Comparison of ENCODE assay signal across 14 mouse cellular contexts in genomic region chr2:74703720-74704392, GRCm38 (mm10). TPM values are rescaled to one million over a fixed set of nuclear protein-coding genes. Genes with fewer than 3 reads are reported as not detected.
DNase-seq lines count a peak whose midpoint lies in the region; ATAC-seq and TF ChIP-seq lines count a peak whose summit lies in the region.
"Had no signal": no experiment of that assay in that cellular context is flagged by ENCODE, and none has a peak within 500 bp of the region (broad histone marks: within the 10 kb centered on the region; RNA-seq: fewer than 3 reads in every experiment).

No protein-coding gene starts in this region.

- under 1% methylated on average over 26 of the region's 26 CpGs for WGBS in midbrain, embryonic 11.5 days
- 1% methylated on average over 26 of the region's 26 CpGs for WGBS in midbrain, embryonic 16.5 days
- 17% methylated on average over 26 of the region's 26 CpGs for WGBS in kidney, postnatal 0 days
- WGBS in neural tube, embryonic 14.5 days = 4% methylated on average over 21 of the region's 26 CpGs

- TF ChIP-seq CTCF in kidney, postnatal 0 days (IDR thresholded peaks at IDR 0.05; ENCODE audit: low read depth) = no peak

- H3K4me1 ChIP-seq in midbrain, embryonic 11.5 days (ENCODE audit: control insufficient read depth, insufficient read depth, low read length) = peaks cover 13% of the 10 kb centered on the region
- H3K4me1 ChIP-seq in midbrain, embryonic 16.5 days (ENCODE audit: control insufficient read depth, insufficient read depth, low read length) = peaks cover 7% of the 10 kb centered on the region
- H3K4me1 ChIP-seq in kidney, postnatal 0 days (replicated peaks; ENCODE audit: insufficient read depth, low read length) = peaks cover 13% of the 10 kb centered on the region
- H3K4me1 ChIP-seq in neural tube, embryonic 14.5 days (ENCODE audit: control insufficient read depth, insufficient read depth, low read length) = peaks cover 20% of the 10 kb centered on the region; the same call in 1 of the 2 replicates

- no peaks in the 10 kb centered on the region for H3K9me3 ChIP-seq in midbrain, embryonic 11.5 days (ENCODE audit: control insufficient read depth, low read length)
- H3K9me3 ChIP-seq in midbrain, embryonic 16.5 days (replicated peaks; ENCODE audit: control insufficient read depth, low read length, poor library complexity, severe bottlenecking) = no peaks in the 10 kb centered on the region
- H3K9me3 ChIP-seq in kidney, postnatal 0 days (replicated peaks; ENCODE audit: low read length) = no peaks in the 10 kb centered on the region
- H3K9me3 ChIP-seq in neural tube, embryonic 14.5 days (ENCODE audit: control insufficient read depth, low read length) = no peaks in the 10 kb centered on the region
- H3K9me3 ChIP-seq: embryonic facial prominence, embryonic 13.5 days; midbrain, embryonic 10.5 days had no signal

- intact Hi-C loops in gastrocnemius, postnatal 14 days (cut with DNase I; ENCODE audit: low total_unique reads) = loop anchor here (2.0 to 5.0 kb wide), 4 partner anchors 263 to 608 kb away; no protein-coding TSS in a partner anchor

- no peak for ATAC-seq in midbrain, embryonic 11.5 days (ENCODE audit: low FRiP score)
- no peak for ATAC-seq in midbrain, embryonic 16.5 days
- ATAC-seq in kidney, postnatal 0 days (replicated peaks; ENCODE audit: low FRiP score, low read depth) = peak; percentile 70
- ATAC-seq in neural tube, embryonic 14.5 days (ENCODE audit: low read depth) = no peak

- DNase-seq in adrenal gland, postnatal 10 days = peak; percentile 23
- no peak for DNase-seq in adrenal gland, adult 18-20 months (ENCODE audit: low spot score in 2 of 2)
- peak; percentile 94 for DNase-seq in midbrain, embryonic 11.5 days (ENCODE audit: low spot score, missing footprints)
- no peak for DNase-seq in kidney, postnatal 0 days (ENCODE audit: low spot score)
- no peak for DNase-seq in layer of hippocampus, postnatal 10 days (ENCODE audit: low spot score in 2 of 2)
- no peak for DNase-seq in gastrocnemius, postnatal 14 days
- DNase-seq: layer of hippocampus, postnatal 36 days; lung, adult 18-20 months had no signal

- H3K27ac ChIP-seq in midbrain, embryonic 11.5 days (ENCODE audit: low read depth, low read length) = no peak overlapping the region
- no peak overlapping the region for H3K27ac ChIP-seq in midbrain, embryonic 16.5 days (ENCODE audit: low read length)
- H3K27ac ChIP-seq in kidney, postnatal 0 days = peak overlapping the region; percentile 100
- H3K27ac ChIP-seq in neural tube, embryonic 14.5 days (ENCODE audit: low read depth, low read length) = peak overlapping the region; percentile 100
- H3K27ac ChIP-seq: embryonic facial prominence, embryonic 13.5 days; midbrain, embryonic 10.5 days had no signal

- H3K36me3 ChIP-seq in midbrain, embryonic 11.5 days (ENCODE audit: control insufficient read depth, insufficient read depth, low read length) = no peaks in the 10 kb centered on the region
- H3K36me3 ChIP-seq in midbrain, embryonic 16.5 days (ENCODE audit: control insufficient read depth, insufficient read depth, low read length) = no peaks in the 10 kb centered on the region
- no peaks in the 10 kb centered on the region for H3K36me3 ChIP-seq in kidney, postnatal 0 days (ENCODE audit: insufficient read depth, low read length)
- no peaks in the 10 kb centered on the region for H3K36me3 ChIP-seq in neural tube, embryonic 14.5 days (ENCODE audit: control insufficient read depth, insufficient read depth, low read length)
- H3K36me3 ChIP-seq: embryonic facial prominence, embryonic 13.5 days; midbrain, embryonic 10.5 days had no signal

- H3K9ac ChIP-seq in midbrain, embryonic 11.5 days (ENCODE audit: low read length) = no peak overlapping the region
- H3K9ac ChIP-seq in midbrain, embryonic 16.5 days (ENCODE audit: low read depth, low read length) = no peak overlapping the region
- peak overlapping the region; percentile 100 for H3K9ac ChIP-seq in kidney, postnatal 0 days (ENCODE audit: low read depth, low read length)
- peak overlapping the region; percentile 99 for H3K9ac ChIP-seq in neural tube, embryonic 14.5 days (replicated peaks; ENCODE audit: low read depth, low read length)
- H3K9ac ChIP-seq: embryonic facial prominence, embryonic 13.5 days had no signal

- H3K4me3 ChIP-seq in midbrain, embryonic 11.5 days (ENCODE audit: low read depth, low read length) = no peak overlapping the region
- H3K4me3 ChIP-seq in midbrain, embryonic 16.5 days (ENCODE audit: low read depth, low read length) = no peak overlapping the region
- peak overlapping the region; percentile 89 for H3K4me3 ChIP-seq in kidney, postnatal 0 days (replicated peaks; ENCODE audit: low read depth, low read length)
- H3K4me3 ChIP-seq in neural tube, embryonic 14.5 days (ENCODE audit: low read depth, low read length) = peak overlapping the region; percentile 77

- no peak overlapping the region for H3K4me2 ChIP-seq in midbrain, embryonic 11.5 days
- H3K4me2 ChIP-seq in midbrain, embryonic 16.5 days (ENCODE audit: low read length) = no peak overlapping the region
- H3K4me2 ChIP-seq in kidney, postnatal 0 days (ENCODE audit: low read length) = peak overlapping the region; percentile 81
- H3K4me2 ChIP-seq in neural tube, embryonic 14.5 days (ENCODE audit: low read depth, low read length) = peak overlapping the region; percentile 75

- peaks cover 98% of the 10 kb centered on the region for H3K27me3 ChIP-seq in midbrain, embryonic 11.5 days (ENCODE audit: control insufficient read depth, insufficient read depth, low read length)
- peaks cover 63% of the 10 kb centered on the region for H3K27me3 ChIP-seq in midbrain, embryonic 16.5 days (ENCODE audit: control insufficient read depth, insufficient read depth, low read depth, low read length)
- no peaks in the 10 kb centered on the region for H3K27me3 ChIP-seq in kidney, postnatal 0 days (ENCODE audit: insufficient read depth, low read length)
- no peaks in the 10 kb centered on the region for H3K27me3 ChIP-seq in neural tube, embryonic 14.5 days (ENCODE audit: control insufficient read depth, insufficient read depth, low read length)

RNA-seq across cellular contexts. Expression of gene Hoxd8, which starts 0.6 kb away (rescaled TPM):
- total RNA-seq in adrenal gland, postnatal 10 days (2021) = 10 to 100 TPM; 25.0 to 26.2 TPM
- 10 to 100 TPM; 24.6 to 36.4 TPM for total RNA-seq in adrenal gland, adult 18-20 months (2021)
- polyA plus RNA-seq in midbrain, embryonic 11.5 days (2014; fragmentation: Nextera tagmentation; extraction: Ambion mirVana) = 0.11 TPM in 1 of 2 replicates, not detected in the other
- not detected in 2 replicates for polyA plus RNA-seq in midbrain, embryonic 16.5 days (2015; fragmentation: Nextera tagmentation; extraction: Ambion mirVana)
- polyA plus RNA-seq in kidney, postnatal 0 days (2015; fragmentation: Nextera tagmentation; extraction: Ambion mirVana) = 73.4 and 76.7 TPM in 2 replicates
- polyA plus RNA-seq in neural tube, embryonic 14.5 days (2014; fragmentation: Nextera tagmentation; extraction: Ambion mirVana) = 19.9 and 23.6 TPM in 2 replicates
- total RNA-seq in layer of hippocampus, postnatal 10 days (2021) = under 1 TPM in 1 of 2 experiments, not detected in 1; 0.23 TPM
- 10 to 100 TPM; 30.0 to 38.2 TPM for total RNA-seq in gastrocnemius, postnatal 14 days (2021)
- total RNA-seq: layer of hippocampus, postnatal 36 days had no signal
- polyA plus RNA-seq: midbrain, embryonic 10.5 days had no signal

RNA-seq across cellular contexts. Expression of gene Hoxd9, which starts 6.3 kb away (rescaled TPM):
- total RNA-seq in adrenal gland, postnatal 10 days (2021) = 1 to 10 TPM; 4.6 TPM
- 1 to 10 TPM; 3.5 to 4.3 TPM for total RNA-seq in adrenal gland, adult 18-20 months (2021)
- polyA plus RNA-seq in midbrain, embryonic 11.5 days (2014; fragmentation: Nextera tagmentation; extraction: Ambion mirVana) = not detected in 2 replicates
- polyA plus RNA-seq in midbrain, embryonic 16.5 days (2015; fragmentation: Nextera tagmentation; extraction: Ambion mirVana) = not detected in 2 replicates
- 57.8 and 67.0 TPM in 2 replicates for polyA plus RNA-seq in kidney, postnatal 0 days (2015; fragmentation: Nextera tagmentation; extraction: Ambion mirVana)
- polyA plus RNA-seq in neural tube, embryonic 14.5 days (2014; fragmentation: Nextera tagmentation; extraction: Ambion mirVana) = 20.9 and 37.4 TPM in 2 replicates
- not detected for total RNA-seq in layer of hippocampus, postnatal 10 days (2021)
- total RNA-seq in gastrocnemius, postnatal 14 days (2021) = 10 to 100 TPM; 14.8 to 18.8 TPM
- total RNA-seq: layer of hippocampus, postnatal 36 days had no signal
- polyA plus RNA-seq: midbrain, embryonic 10.5 days had no signal

RNA-seq across cellular contexts. Expression of gene Hoxd3, which starts 7.9 kb away (rescaled TPM):
- total RNA-seq in adrenal gland, postnatal 10 days (2021) = under 1 TPM; 0.33 to 0.42 TPM
- total RNA-seq in adrenal gland, adult 18-20 months (2021) = under 1 TPM; 0.89 to 0.90 TPM
- 0.07 and 0.14 TPM in 2 replicates for polyA plus RNA-seq in midbrain, embryonic 11.5 days (2014; fragmentation: Nextera tagmentation; extraction: Ambion mirVana)
- 0.17 TPM in 1 of 2 replicates, not detected in the other for polyA plus RNA-seq in midbrain, embryonic 16.5 days (2015; fragmentation: Nextera tagmentation; extraction: Ambion mirVana)
- polyA plus RNA-seq in kidney, postnatal 0 days (2015; fragmentation: Nextera tagmentation; extraction: Ambion mirVana) = 7.9 and 8.0 TPM in 2 replicates
- polyA plus RNA-seq in neural tube, embryonic 14.5 days (2014; fragmentation: Nextera tagmentation; extraction: Ambion mirVana) = 13.5 and 13.9 TPM in 2 replicates
- total RNA-seq in layer of hippocampus, postnatal 10 days (2021) = not detected
- not detected for total RNA-seq in gastrocnemius, postnatal 14 days (2021)
- total RNA-seq: layer of hippocampus, postnatal 36 days had no signal
- polyA plus RNA-seq: spleen, adult 2 months had no signal

RNA-seq across cellular contexts. Expression of gene Hoxd4, which starts 7.9 kb away (rescaled TPM):
- total RNA-seq in adrenal gland, postnatal 10 days (2021) = 10 to 100 TPM in 1 of 2 experiments, 1 to 10 TPM in 1; 7.0 to 18.8 TPM
- 10 to 100 TPM; 14.9 to 19.6 TPM for total RNA-seq in adrenal gland, adult 18-20 months (2021)
- polyA plus RNA-seq in midbrain, embryonic 11.5 days (2014; fragmentation: Nextera tagmentation; extraction: Ambion mirVana) = not detected in 2 replicates
- not detected in 2 replicates for polyA plus RNA-seq in midbrain, embryonic 16.5 days (2015; fragmentation: Nextera tagmentation; extraction: Ambion mirVana)
- 3.3 and 4.4 TPM in 2 replicates for polyA plus RNA-seq in kidney, postnatal 0 days (2015; fragmentation: Nextera tagmentation; extraction: Ambion mirVana)
- polyA plus RNA-seq in neural tube, embryonic 14.5 days (2014; fragmentation: Nextera tagmentation; extraction: Ambion mirVana) = 4.7 and 5.5 TPM in 2 replicates
- total RNA-seq in layer of hippocampus, postnatal 10 days (2021) = not detected
- total RNA-seq in gastrocnemius, postnatal 14 days (2021) = 1 to 10 TPM; 1.4 to 2.7 TPM
- total RNA-seq: layer of hippocampus, postnatal 36 days had no signal
- polyA plus RNA-seq: embryonic facial prominence, embryonic 13.5 days; midbrain, embryonic 10.5 days had no signal

RNA-seq across cellular contexts. Expression of gene Hoxd10, which starts 12.1 kb away (rescaled TPM):
- under 1 TPM; 0.15 to 0.27 TPM for total RNA-seq in adrenal gland, postnatal 10 days (2021)
- not detected for total RNA-seq in adrenal gland, adult 18-20 months (2021)
- not detected in 2 replicates for polyA plus RNA-seq in midbrain, embryonic 11.5 days (2014; fragmentation: Nextera tagmentation; extraction: Ambion mirVana)
- not detected in 2 replicates for polyA plus RNA-seq in midbrain, embryonic 16.5 days (2015; fragmentation: Nextera tagmentation; extraction: Ambion mirVana)
- 44.6 and 45.5 TPM in 2 replicates for polyA plus RNA-seq in kidney, postnatal 0 days (2015; fragmentation: Nextera tagmentation; extraction: Ambion mirVana)
- 55.4 and 90.2 TPM in 2 replicates for polyA plus RNA-seq in neural tube, embryonic 14.5 days (2014; fragmentation: Nextera tagmentation; extraction: Ambion mirVana)
- not detected for total RNA-seq in layer of hippocampus, postnatal 10 days (2021)
- total RNA-seq in gastrocnemius, postnatal 14 days (2021) = 1 to 10 TPM; 4.4 to 4.5 TPM
- total RNA-seq: layer of hippocampus, postnatal 36 days had no signal
- polyA plus RNA-seq: hindbrain, embryonic 11.5 days; midbrain, embryonic 10.5 days; spleen, adult 2 months had no signal

Comparison
In these comparisons a context has a peak if more than half of its experiments do, and no peak if none do; other contexts are left out.
1. DNase-seq: peak in adrenal gland, postnatal 10 days (single experiment) and midbrain, embryonic 11.5 days (single experiment); none in adrenal gland, adult 18-20 months (0 of 2), kidney, postnatal 0 days (single experiment), layer of hippocampus, postnatal 10 days (0 of 2) and gastrocnemius, postnatal 14 days (single experiment).
2. H3K27ac ChIP-seq: peak in kidney, postnatal 0 days (single experiment) and neural tube, embryonic 14.5 days (single experiment); none in midbrain, embryonic 11.5 days (single experiment) and midbrain, embryonic 16.5 days (single experiment).
3. H3K4me2 ChIP-seq: peak in kidney, postnatal 0 days (single experiment) and neural tube, embryonic 14.5 days (single experiment); none in midbrain, embryonic 11.5 days (single experiment) and midbrain, embryonic 16.5 days (single experiment).
4. H3K4me3 ChIP-seq: peak in kidney, postnatal 0 days (single experiment) and neural tube, embryonic 14.5 days (single experiment); none in midbrain, embryonic 11.5 days (single experiment) and midbrain, embryonic 16.5 days (single experiment).
5. H3K9ac ChIP-seq: peak in kidney, postnatal 0 days (single experiment) and neural tube, embryonic 14.5 days (single experiment); none in midbrain, embryonic 11.5 days (single experiment) and midbrain, embryonic 16.5 days (single experiment).
6. RNA of gene Hoxd8, which starts 0.6 kb away (total RNA-seq): 30.0 to 38.2 TPM in gastrocnemius, postnatal 14 days, 24.6 to 36.4 TPM in adrenal gland, adult 18-20 months and 25.0 to 26.2 TPM in adrenal gland, postnatal 10 days; 0.23 TPM in layer of hippocampus, postnatal 10 days; every median in the first group is over 10 times any median in the second.
7. RNA of gene Hoxd9, which starts 6.3 kb away (total RNA-seq): 14.8 to 18.8 TPM in gastrocnemius, postnatal 14 days, 4.6 TPM in adrenal gland, postnatal 10 days and 3.5 to 4.3 TPM in adrenal gland, adult 18-20 months; not detected in layer of hippocampus, postnatal 10 days; every median in the first group is over 4 times any median in the second.